In the genomic region with DNA sequence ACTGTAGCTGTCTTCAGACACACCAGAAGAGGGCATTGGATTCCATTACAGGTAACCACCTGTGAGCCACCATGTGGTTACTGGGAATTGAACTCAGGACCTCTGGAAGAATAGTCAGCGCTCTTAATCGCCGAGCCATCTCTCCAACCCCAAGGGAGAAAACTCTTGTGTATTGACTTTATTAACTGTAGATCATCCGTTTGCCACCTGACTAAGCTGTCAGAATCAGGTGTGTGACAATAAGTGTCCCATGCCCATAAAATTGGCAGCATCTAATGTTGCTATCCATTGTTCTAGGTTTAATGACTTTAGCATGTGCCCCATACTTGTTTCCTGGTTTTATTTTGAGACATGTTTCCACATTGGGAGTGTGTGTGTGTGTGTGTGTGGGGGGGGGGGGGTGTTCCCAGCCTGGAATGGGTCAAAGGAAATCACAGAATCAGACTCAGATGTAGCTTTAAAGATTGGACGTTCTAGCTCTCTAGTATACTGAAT, we compare ENCODE assay signal across 18 mouse cellular contexts. TPM values are rescaled to one million over a fixed set of nuclear protein-coding genes. Genes with fewer than 3 reads are reported as not detected.
A peak's percentile ranks its signal among the peaks of the same experiment; 100 is the strongest.
DNase-seq lines count a peak whose midpoint lies in the region; ATAC-seq and TF ChIP-seq lines count a peak whose summit lies in the region.
"Had no signal": no experiment of that assay in that cellular context is flagged by ENCODE, and none has a peak within 500 bp of the region (broad histone marks: within the 10 kb centered on the region; RNA-seq: fewer than 3 reads in every experiment).

No protein-coding gene starts in this region.

- no peak overlapping the region for H3K4me2 ChIP-seq in heart, embryonic 12.5 days
- H3K4me2 ChIP-seq in intestine, embryonic 15.5 days (replicated peaks): no peak overlapping the region
- no peak overlapping the region for H3K4me2 ChIP-seq in intestine, postnatal 0 days (replicated peaks; ENCODE audit: low read depth)
- H3K4me2 ChIP-seq: forebrain, embryonic 13.5 days; heart, embryonic 15.5 days; hindbrain, embryonic 14.5 days had no signal

- peak; percentile 5 to 45 for DNase-seq in heart, adult 18-20 months
- peak; percentile 9 to 32 for DNase-seq in heart, postnatal 10 days
- no peak for DNase-seq in spleen, postnatal 36 days (ENCODE audit: low spot score in 2 of 2)
- no peak for DNase-seq in thymus, postnatal 25 days
- DNase-seq: adrenal gland, adult 2 months; adrenal gland, postnatal 25 days; cerebellum, adult 2 months; cerebellum, postnatal 10 days; forebrain, postnatal 0 days; kidney, adult 18-20 months had no signal

- no peaks in the 10 kb centered on the region for H3K9me3 ChIP-seq in heart, embryonic 12.5 days (replicated peaks)
- no peaks in the 10 kb centered on the region for H3K9me3 ChIP-seq in intestine, embryonic 15.5 days
- no peaks in the 10 kb centered on the region for H3K9me3 ChIP-seq in intestine, postnatal 0 days (ENCODE audit: control insufficient read depth)
- H3K9me3 ChIP-seq: embryonic facial prominence, embryonic 10.5 days; forebrain, embryonic 13.5 days; heart, embryonic 15.5 days; hindbrain, embryonic 10.5 days had no signal

- no peak for ATAC-seq in heart, embryonic 12.5 days (ENCODE audit: insufficient number of reproducible peaks, low FRiP score)
- ATAC-seq in intestine, embryonic 15.5 days: peak; percentile 21; the same call in 1 of the 2 replicates
- ATAC-seq in intestine, postnatal 0 days: no peak
- ATAC-seq: forebrain, embryonic 13.5 days; forebrain, postnatal 0 days had no signal

- H3K4me1 ChIP-seq in heart, embryonic 12.5 days (replicated peaks): no peaks in the 10 kb centered on the region
- H3K4me1 ChIP-seq in intestine, embryonic 15.5 days (replicated peaks): no peaks in the 10 kb centered on the region
- H3K4me1 ChIP-seq in intestine, postnatal 0 days (replicated peaks; ENCODE audit: control insufficient read depth, insufficient read depth, low read length): no peaks in the 10 kb centered on the region
- H3K4me1 ChIP-seq: embryonic facial prominence, embryonic 10.5 days; forebrain, embryonic 13.5 days; heart, embryonic 15.5 days; hindbrain, embryonic 10.5 days had no signal

- no peak overlapping the region for H3K9ac ChIP-seq in heart, embryonic 12.5 days
- no peak overlapping the region for H3K9ac ChIP-seq in intestine, embryonic 15.5 days
- no peak overlapping the region for H3K9ac ChIP-seq in intestine, postnatal 0 days (ENCODE audit: low read depth, low read length)
- H3K9ac ChIP-seq: forebrain, embryonic 13.5 days; forebrain, postnatal 0 days; heart, embryonic 15.5 days; hindbrain, embryonic 14.5 days had no signal

- H3K36me3 ChIP-seq in heart, embryonic 12.5 days: no peaks in the 10 kb centered on the region
- H3K36me3 ChIP-seq in intestine, embryonic 15.5 days: no peaks in the 10 kb centered on the region
- H3K36me3 ChIP-seq in intestine, postnatal 0 days (ENCODE audit: control insufficient read depth, insufficient read depth): no peaks in the 10 kb centered on the region
- H3K36me3 ChIP-seq: embryonic facial prominence, embryonic 10.5 days; heart, embryonic 15.5 days; hindbrain, embryonic 10.5 days had no signal

- peaks cover 3% of the 10 kb centered on the region; the same call in 1 of the 2 replicates for H3K27me3 ChIP-seq in heart, embryonic 12.5 days (replicated peaks)
- no peaks in the 10 kb centered on the region for H3K27me3 ChIP-seq in intestine, embryonic 15.5 days (replicated peaks)
- H3K27me3 ChIP-seq in intestine, postnatal 0 days (replicated peaks; ENCODE audit: control insufficient read depth, insufficient read depth, low read length): no peaks in the 10 kb centered on the region

- WGBS in heart, embryonic 12.5 days: 53% methylated on average over 5 of the region's 5 CpGs
- WGBS in intestine, embryonic 15.5 days: 59% methylated on average over 5 of the region's 5 CpGs
- WGBS in intestine, postnatal 0 days: 49% methylated on average over 5 of the region's 5 CpGs

- no peak for TF ChIP-seq CTCF in intestine, postnatal 0 days (IDR thresholded peaks at IDR 0.05; ENCODE audit: low read depth)

- intact Hi-C loops in heart, postnatal 10 days (cut with DNase I): loop anchor here (1.0 to 2.0 kb wide), 2 partner anchors 29 to 90 kb away; a partner anchor contains a TSS

- H3K27ac ChIP-seq in heart, embryonic 12.5 days (ENCODE audit: poor library complexity, severe bottlenecking): no peak overlapping the region
- no peak overlapping the region for H3K27ac ChIP-seq in intestine, embryonic 15.5 days
- no peak overlapping the region for H3K27ac ChIP-seq in intestine, postnatal 0 days (ENCODE audit: low read depth, low read length)
- H3K27ac ChIP-seq: embryonic facial prominence, embryonic 10.5 days; forebrain, embryonic 13.5 days; heart, embryonic 15.5 days; hindbrain, embryonic 10.5 days; hindbrain, embryonic 14.5 days had no signal

- H3K4me3 ChIP-seq in heart, embryonic 12.5 days: no peak overlapping the region
- H3K4me3 ChIP-seq in intestine, embryonic 15.5 days (replicated peaks): no peak overlapping the region
- no peak overlapping the region for H3K4me3 ChIP-seq in intestine, postnatal 0 days (ENCODE audit: low read depth, low read length)
- H3K4me3 ChIP-seq: embryonic facial prominence, embryonic 10.5 days; forebrain, embryonic 13.5 days; heart, embryonic 15.5 days; hindbrain, embryonic 10.5 days had no signal

RNA-seq across cellular contexts. Expression of a gene that starts 29.3 kb away (rescaled TPM):
- total RNA-seq in heart, adult 18-20 months (2021): 1 to 10 TPM; 5.3 to 5.8 TPM
- 10.1 and 10.7 TPM in 2 replicates for polyA plus RNA-seq in heart, embryonic 12.5 days (2016; fragmentation: Nextera tagmentation; extraction: Ambion mirVana)
- polyA plus RNA-seq in intestine, embryonic 15.5 days (2015; fragmentation: Nextera tagmentation; extraction: Ambion mirVana): 12.0 and 13.8 TPM in 2 replicates
- 5.2 and 5.7 TPM in 2 replicates for polyA plus RNA-seq in intestine, postnatal 0 days (2015; fragmentation: Nextera tagmentation; extraction: Ambion mirVana)
- 10 to 100 TPM in 1 of 2 experiments, 1 to 10 TPM in 1; 9.5 to 12.1 TPM for total RNA-seq in heart, postnatal 10 days (2021)

RNA-seq across cellular contexts. Expression of a gene that starts 30.6 kb away (rescaled TPM):
- total RNA-seq in heart, adult 18-20 months (2021): 10 to 100 TPM; 23.9 to 24.7 TPM
- 62.1 and 62.2 TPM in 2 replicates for polyA plus RNA-seq in heart, embryonic 12.5 days (2016; fragmentation: Nextera tagmentation; extraction: Ambion mirVana)
- 55.1 and 62.4 TPM in 2 replicates for polyA plus RNA-seq in intestine, embryonic 15.5 days (2015; fragmentation: Nextera tagmentation; extraction: Ambion mirVana)
- 17.5 and 22.1 TPM in 2 replicates for polyA plus RNA-seq in intestine, postnatal 0 days (2015; fragmentation: Nextera tagmentation; extraction: Ambion mirVana)
- total RNA-seq in heart, postnatal 10 days (2021): 10 to 100 TPM; 40.1 to 48.1 TPM

RNA-seq across cellular contexts. Expression of a gene that starts 59.3 kb away (rescaled TPM):
- total RNA-seq in heart, adult 18-20 months (2021): 1 to 10 TPM; 9.0 to 9.6 TPM
- polyA plus RNA-seq in heart, embryonic 12.5 days (2016; fragmentation: Nextera tagmentation; extraction: Ambion mirVana): 12.4 and 14.0 TPM in 2 replicates
- 15.1 and 15.7 TPM in 2 replicates for polyA plus RNA-seq in intestine, embryonic 15.5 days (2015; fragmentation: Nextera tagmentation; extraction: Ambion mirVana)
- polyA plus RNA-seq in intestine, postnatal 0 days (2015; fragmentation: Nextera tagmentation; extraction: Ambion mirVana): 8.5 and 9.4 TPM in 2 replicates
- 10 to 100 TPM; 11.6 to 11.8 TPM for total RNA-seq in heart, postnatal 10 days (2021)

Comparison
In these comparisons a context has a peak if more than half of its experiments do, and no peak if none do; other contexts are left out.
1. DNase-seq: peak in heart, adult 18-20 months (2 of 2) and heart, postnatal 10 days (2 of 2); none in spleen, postnatal 36 days (0 of 2) and thymus, postnatal 25 days (single experiment).